Mouse (Mus musculus): Measurements from ENCODE around the gene Ly6g6e.

DNA sequence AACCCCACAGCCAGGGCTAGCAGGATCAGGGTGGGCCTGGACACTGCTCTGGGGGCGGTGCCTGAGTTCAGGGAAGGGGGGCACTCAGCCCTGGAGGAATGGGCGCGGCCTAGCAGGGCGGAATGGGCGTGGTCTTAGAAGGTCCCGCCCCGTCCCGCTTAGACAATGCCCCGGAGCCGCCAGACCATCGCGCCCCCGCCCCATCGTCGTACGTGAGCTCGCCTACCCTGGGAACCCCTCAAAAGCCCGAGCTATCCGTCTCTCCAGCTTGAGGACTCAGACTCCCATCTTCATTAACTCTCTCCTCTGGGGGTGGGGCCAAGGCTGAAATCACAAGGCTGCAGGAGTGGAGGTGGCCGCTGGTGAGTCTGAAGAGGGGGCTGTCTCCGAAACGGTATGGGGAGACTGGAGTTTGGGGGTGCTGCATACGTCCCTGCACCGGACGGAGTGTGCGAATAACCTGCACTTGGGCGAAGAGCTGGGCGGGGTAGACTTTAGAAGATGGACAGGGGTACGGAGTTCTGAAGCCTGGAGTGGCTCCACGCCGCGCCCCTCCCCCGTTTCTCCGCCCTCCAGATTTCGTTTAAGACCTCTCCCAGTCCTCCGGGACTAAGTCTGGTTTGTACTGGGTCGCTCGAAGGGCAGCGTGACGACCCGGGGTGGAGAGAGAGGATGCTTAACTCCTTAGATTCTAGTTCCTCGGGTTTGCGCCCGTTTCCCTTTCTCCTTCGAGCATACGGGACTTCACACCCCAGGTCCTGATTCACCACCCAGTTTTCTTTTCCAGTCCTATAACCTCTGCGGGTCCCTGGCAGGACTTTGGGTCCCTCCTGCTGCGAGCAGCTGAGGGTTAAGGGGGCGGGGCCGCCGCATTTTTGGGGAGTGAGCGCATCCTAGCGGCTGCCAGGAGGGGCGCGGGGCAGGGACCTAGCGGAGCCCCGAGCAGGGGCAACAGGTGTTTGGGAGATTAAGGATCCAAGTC lies 17.5 kb upstream of the Ly6g6e start, which contains the start of gene Ddah2:
- peak; percentile 48 for TF ChIP-seq CTCF (IDR thresholded peaks at IDR 0.05; ENCODE audit: low read depth, low read length)
- TF ChIP-seq POLR2A (IDR thresholded peaks at IDR 0.05; ENCODE audit: insufficient read depth, low read length): no peak
